Mouse (Mus musculus): ENCODE results near the gene Krt72. TPM values are rescaled to one million over a fixed set of nuclear protein-coding genes. Genes with fewer than 3 reads are reported as not detected.

Gene Krt72
- not detected in 2 replicates for polyA plus RNA-seq (2012; rRNA removed)

DNA sequence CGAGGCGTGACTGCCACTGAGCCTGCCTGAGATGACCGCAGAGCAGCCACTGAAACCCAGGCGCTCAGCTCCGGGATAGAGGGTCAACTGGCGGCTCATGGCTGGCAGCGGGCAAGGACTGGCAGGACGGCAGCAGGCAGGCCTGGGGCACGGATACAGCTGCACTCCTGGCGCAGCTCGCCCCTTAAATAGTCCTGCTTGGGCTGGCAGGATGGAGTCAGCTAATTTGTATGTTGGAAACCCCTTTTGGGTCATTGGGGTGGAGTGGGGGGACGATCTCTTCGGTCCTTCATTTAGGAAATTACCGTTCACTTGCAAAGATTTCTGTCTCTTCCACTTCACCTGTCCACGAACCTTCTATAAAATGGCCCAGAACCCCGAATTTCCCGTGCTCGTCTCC lies at the start of gene Krt72:
TSS of gene Krt72 (minus strand) at position 101 of the 400 bp plus-strand sequence.
- no peak within 1 kb of the TSS for H3K4me3 ChIP-seq (ENCODE audit: insufficient read depth, low read length)
- TF ChIP-seq CTCF (IDR thresholded peaks at IDR 0.05; ENCODE audit: extremely low read depth, insufficient read depth, low read length) (no peak), POLR2A (IDR thresholded peaks at IDR 0.05; ENCODE audit: extremely low read depth, insufficient read depth, low read length) (no peak)
- no peaks in the 10 kb centered on the region for H3K4me1 ChIP-seq (ENCODE audit: control insufficient read depth, insufficient read depth, low read length)
- no peak within 1 kb of the TSS for H3K27ac ChIP-seq (ENCODE audit: insufficient read depth, low read length)

DNA sequence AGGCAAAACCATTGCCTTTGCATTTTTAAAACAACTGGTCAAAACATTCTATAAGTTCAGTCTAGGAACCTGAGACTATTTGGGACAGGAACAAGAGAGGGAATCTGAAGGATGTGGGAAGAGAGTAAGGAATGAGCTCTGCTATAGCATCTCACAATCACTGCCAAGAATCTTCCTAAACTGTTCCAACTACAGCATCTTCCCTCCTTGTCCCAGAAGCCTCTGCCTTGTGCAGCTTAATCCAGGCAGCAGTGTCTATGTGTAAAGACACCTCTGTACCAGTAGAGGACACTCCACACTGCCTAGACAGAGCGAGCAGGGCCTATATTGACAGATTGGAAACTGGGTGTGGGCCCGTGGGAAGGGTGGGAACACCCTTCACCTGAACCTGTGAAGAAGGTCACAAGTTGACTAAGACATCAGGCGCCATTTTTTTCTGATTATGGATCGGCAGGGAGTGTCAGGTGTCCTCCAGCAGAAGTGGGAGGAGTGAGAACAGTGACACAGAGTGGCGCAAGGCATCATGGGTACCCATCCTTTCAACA lies 48.6 kb upstream of the Krt72 start:
- TF ChIP-seq POLR2A (IDR thresholded peaks at IDR 0.05; ENCODE audit: extremely low read depth, insufficient read depth, low read length) (no peak), CTCF (IDR thresholded peaks at IDR 0.05; ENCODE audit: extremely low read depth, insufficient read depth, low read length) (peak; percentile 25; the same call in 1 of the 2 replicates)
- Histone ChIP-seq H3K4me3 (ENCODE audit: insufficient read depth, low read length) (no peak overlapping the region), H3K27ac (ENCODE audit: insufficient read depth, low read length) (no peak overlapping the region), H3K4me1 (ENCODE audit: control insufficient read depth, insufficient read depth, low read length) (no peaks in the 10 kb centered on the region)

GRCm38 (mm10) chr15:101833131-101833530 lies 46.9 kb upstream of the Krt72 start:
- Histone ChIP-seq H3K27ac (ENCODE audit: insufficient read depth, low read length) (no peak overlapping the region), H3K4me1 (ENCODE audit: control insufficient read depth, insufficient read depth, low read length) (no peaks in the 10 kb centered on the region), H3K4me3 (ENCODE audit: insufficient read depth, low read length) (no peak overlapping the region)
- TF ChIP-seq CTCF (IDR thresholded peaks at IDR 0.05; ENCODE audit: extremely low read depth, insufficient read depth, low read length) (no peak), POLR2A (IDR thresholded peaks at IDR 0.05; ENCODE audit: extremely low read depth, insufficient read depth, low read length) (no peak)

GRCm38 (mm10) chr15:101829441-101829840 lies 43.2 kb upstream of the Krt72 start:
- Histone ChIP-seq H3K4me1 (ENCODE audit: control insufficient read depth, insufficient read depth, low read length) (no peaks in the 10 kb centered on the region), H3K4me3 (ENCODE audit: insufficient read depth, low read length) (no peak overlapping the region), H3K27ac (ENCODE audit: insufficient read depth, low read length) (no peak overlapping the region)
- TF ChIP-seq POLR2A (IDR thresholded peaks at IDR 0.05; ENCODE audit: extremely low read depth, insufficient read depth, low read length) = no peak
- no peak for TF ChIP-seq CTCF (IDR thresholded peaks at IDR 0.05; ENCODE audit: extremely low read depth, insufficient read depth, low read length)

GRCm38 (mm10) chr15:101821786-101822185 lies 35.5 kb upstream of the Krt72 start:
- no peak for TF ChIP-seq CTCF (IDR thresholded peaks at IDR 0.05; ENCODE audit: extremely low read depth, insufficient read depth, low read length)
- no peak for TF ChIP-seq POLR2A (IDR thresholded peaks at IDR 0.05; ENCODE audit: extremely low read depth, insufficient read depth, low read length)
- Histone ChIP-seq H3K4me3 (ENCODE audit: insufficient read depth, low read length) (no peak overlapping the region), H3K4me1 (ENCODE audit: control insufficient read depth, insufficient read depth, low read length) (no peaks in the 10 kb centered on the region), H3K27ac (ENCODE audit: insufficient read depth, low read length) (no peak overlapping the region)

DNA sequence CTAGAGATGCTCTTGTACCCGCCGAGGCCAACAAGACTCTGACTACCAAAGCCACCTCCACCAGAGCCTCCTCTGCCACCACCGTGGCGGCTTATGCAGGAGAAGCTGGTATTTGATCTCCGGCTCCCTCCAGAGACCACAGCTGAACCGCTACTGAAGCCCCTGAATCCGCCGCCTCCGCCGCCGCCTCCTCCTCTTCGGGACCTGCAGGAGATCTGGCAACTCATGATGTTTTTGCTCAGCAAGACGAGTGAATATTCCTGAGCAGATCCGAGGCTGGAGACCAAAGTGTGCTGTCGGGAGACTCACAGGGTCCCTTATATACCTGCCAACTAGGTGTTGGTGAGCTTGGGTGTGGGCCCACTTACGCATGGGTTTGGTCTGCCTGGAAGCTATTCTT lies 31.6 kb upstream of the Krt72 start, which contains the start of gene Krt2:
TSS of gene Krt2 (minus strand) at position 295 of the 400 bp plus-strand sequence.
- no peak within 1 kb of the TSS for H3K4me3 ChIP-seq (ENCODE audit: insufficient read depth, low read length)

GRCm38 (mm10) chr15:101803052-101803822 lies 17.0 kb upstream of the Krt72 start:
- Histone ChIP-seq H3K4me1 (ENCODE audit: control insufficient read depth, insufficient read depth, low read length) (peaks cover 7% of the 10 kb centered on the region), H3K4me3 (ENCODE audit: insufficient read depth, low read length) (no peak overlapping the region), H3K27ac (ENCODE audit: insufficient read depth, low read length) (no peak overlapping the region)
- TF ChIP-seq POLR2A (IDR thresholded peaks at IDR 0.05; ENCODE audit: extremely low read depth, insufficient read depth, low read length) (no peak), CTCF (IDR thresholded peaks at IDR 0.05; ENCODE audit: extremely low read depth, insufficient read depth, low read length) (no peak)

More for the DNA sequence above, 31.6 kb upstream of the Krt72 start, which contains the start of gene Krt2:
- TF ChIP-seq POLR2A (IDR thresholded peaks at IDR 0.05; ENCODE audit: extremely low read depth, insufficient read depth, low read length) (no peak), CTCF (IDR thresholded peaks at IDR 0.05; ENCODE audit: extremely low read depth, insufficient read depth, low read length) (no peak)
- Histone ChIP-seq H3K27ac (ENCODE audit: insufficient read depth, low read length) (no peak within 1 kb of the TSS), H3K4me1 (ENCODE audit: control insufficient read depth, insufficient read depth, low read length) (no peaks in the 10 kb centered on the region)

- TF ChIP-seq POLR2A (IDR thresholded peaks at IDR 0.05; ENCODE audit: extremely low read depth, insufficient read depth, low read length) = no peak
- no peak for TF ChIP-seq CTCF (IDR thresholded peaks at IDR 0.05; ENCODE audit: extremely low read depth, insufficient read depth, low read length)
- Histone ChIP-seq H3K4me3 (ENCODE audit: insufficient read depth, low read length) (no peak within 1 kb of the TSS), H3K27ac (ENCODE audit: insufficient read depth, low read length) (no peak within 1 kb of the TSS), H3K4me1 (ENCODE audit: control insufficient read depth, insufficient read depth, low read length) (peaks cover 9% of the 10 kb centered on the region)
Measured at GRCm38 (mm10) chr15:101802296-101802835, 16.1 kb upstream of the Krt72 start, which contains the start of gene Krt73. Krt73 (minus strand) TSS chr15:101802346.

GRCm38 (mm10) chr15:101790867-101791266 lies 4.6 kb upstream of the Krt72 start:
- Histone ChIP-seq H3K27ac (ENCODE audit: insufficient read depth, low read length) (no peak overlapping the region), H3K4me1 (ENCODE audit: control insufficient read depth, insufficient read depth, low read length) (no peaks in the 10 kb centered on the region), H3K4me3 (ENCODE audit: insufficient read depth, low read length) (no peak overlapping the region)
- no peak for TF ChIP-seq POLR2A (IDR thresholded peaks at IDR 0.05; ENCODE audit: extremely low read depth, insufficient read depth, low read length)
- no peak for TF ChIP-seq CTCF (IDR thresholded peaks at IDR 0.05; ENCODE audit: extremely low read depth, insufficient read depth, low read length)
